Mouse (Mus musculus) erythroid progenitor cell, adult 5-6 weeks (primary cell): ENCODE data around the gene Lrrn1. TPM values are rescaled to one million over a fixed set of nuclear protein-coding genes. Genes with fewer than 3 reads are reported as not detected.

Experiments used
- ATAC-seq: replicated peaks from 2 replicates; pipeline ENCODE4 v1.8.0; 2016; ENCODE audit warnings: moderate number of reproducible peaks, mild to moderate bottlenecking, moderate TSS enrichment, inconsistent platforms; ENCODE audit not compliant: poor library complexity, low FRiP score, severe bottlenecking
- total RNA-seq, 2 experiments: library from RNA; stranded (forward) in 1 of 2; stranded (reverse) in 1 of 2; fragments of 150-400 nt in 1 of 2; fragments of 186-747, 209-891 nt in 1 of 2; gene quantifications; 2 replicates each; pipeline versions ENCODE4 v1.2.3 to v1.2.4; 2015 to 2017; ENCODE audit warnings: low replicate concordance in 2 of 2

Gene Lrrn1
- total RNA-seq, 2 experiments from 2014 or later: 0.38 TPM; not detected in 1

DNA sequence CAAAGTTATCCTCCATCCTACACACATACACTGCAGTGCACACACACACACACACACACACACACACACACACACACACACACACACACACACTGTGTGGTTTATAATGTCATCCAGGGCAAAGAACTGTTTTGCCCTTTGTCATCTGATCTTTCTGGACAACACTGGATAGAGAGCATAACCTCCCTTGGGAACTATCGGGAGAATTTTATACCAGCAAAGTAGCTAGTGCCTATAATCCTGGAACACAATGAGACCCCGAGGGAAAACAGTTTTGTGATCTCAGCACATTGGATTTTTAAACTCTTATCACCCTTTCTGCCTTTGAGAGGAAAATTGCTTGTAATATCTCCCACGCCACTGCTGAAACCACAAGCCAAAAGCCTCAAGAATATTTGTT, 45.8 kb downstream of the Lrrn1 start:
- no peak for ATAC-seq

DNA sequence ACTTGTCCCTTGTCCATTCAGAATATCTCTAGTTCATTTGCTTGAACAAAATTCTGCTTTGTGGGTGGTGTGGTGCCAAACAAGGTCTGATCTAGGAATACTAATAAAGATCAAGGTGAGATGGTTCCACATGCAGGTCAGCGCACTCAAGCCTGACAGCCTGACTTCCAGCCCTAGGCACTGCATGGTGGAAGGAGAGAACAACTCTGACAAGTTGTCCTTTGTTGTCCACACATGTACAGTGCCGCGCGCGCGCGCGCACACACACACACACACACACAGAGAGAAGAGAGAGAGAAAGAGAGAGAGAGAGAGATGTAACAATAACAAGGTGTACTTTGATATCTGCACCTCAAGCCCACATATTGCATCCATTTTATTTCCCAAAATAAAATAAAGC, 47.7 kb downstream of the Lrrn1 start:
- ATAC-seq: no peak

DNA sequence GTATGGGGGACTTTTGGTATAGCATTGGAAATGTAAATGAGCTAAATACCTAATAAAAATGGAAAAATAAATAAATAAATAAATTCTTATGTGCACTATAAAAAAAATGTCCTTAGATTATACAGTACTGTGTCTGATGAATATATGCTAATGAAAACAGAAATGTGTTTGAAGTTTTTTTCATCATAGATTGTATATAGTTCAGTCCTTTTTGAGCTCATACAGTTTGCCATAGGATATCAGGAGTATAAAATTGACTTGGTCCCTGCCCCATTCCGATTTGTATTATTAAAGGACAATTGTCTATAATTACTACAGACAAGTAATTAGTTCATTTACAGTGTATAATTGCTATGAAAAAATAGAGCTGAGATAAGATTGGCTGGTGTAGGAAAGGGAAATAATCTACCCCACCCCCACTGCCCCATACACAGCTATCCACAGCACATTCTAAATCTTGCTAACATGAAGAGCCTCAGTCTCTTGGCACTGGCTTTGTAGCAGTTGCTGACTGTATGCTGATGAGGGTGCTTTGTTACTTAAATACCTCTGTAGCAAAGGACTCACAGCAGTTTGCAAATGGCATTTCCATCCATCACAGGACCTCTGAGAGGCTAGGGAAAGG, 54.3 kb downstream of the Lrrn1 start:
- no peak for ATAC-seq

DNA sequence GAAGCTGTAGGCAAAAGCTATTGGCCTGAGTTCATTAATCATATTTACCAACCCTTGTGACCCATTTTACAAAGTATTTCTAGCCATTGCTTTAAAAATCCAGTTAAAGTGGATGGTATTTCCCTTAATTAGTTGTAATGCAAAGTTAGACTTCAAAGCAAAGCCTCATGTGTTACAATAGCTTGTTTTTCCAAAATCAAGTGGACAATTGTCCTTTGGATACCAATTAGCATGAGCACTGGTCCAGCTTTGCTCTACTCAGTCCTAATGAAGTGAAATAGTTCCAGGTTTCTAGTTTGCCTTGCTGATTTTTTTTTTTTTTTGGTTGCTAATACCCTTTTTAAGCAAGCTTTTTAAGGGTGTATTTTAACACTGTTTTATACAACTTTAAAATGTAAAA, 75.6 kb downstream of the Lrrn1 start:
- ATAC-seq: no peak

DNA sequence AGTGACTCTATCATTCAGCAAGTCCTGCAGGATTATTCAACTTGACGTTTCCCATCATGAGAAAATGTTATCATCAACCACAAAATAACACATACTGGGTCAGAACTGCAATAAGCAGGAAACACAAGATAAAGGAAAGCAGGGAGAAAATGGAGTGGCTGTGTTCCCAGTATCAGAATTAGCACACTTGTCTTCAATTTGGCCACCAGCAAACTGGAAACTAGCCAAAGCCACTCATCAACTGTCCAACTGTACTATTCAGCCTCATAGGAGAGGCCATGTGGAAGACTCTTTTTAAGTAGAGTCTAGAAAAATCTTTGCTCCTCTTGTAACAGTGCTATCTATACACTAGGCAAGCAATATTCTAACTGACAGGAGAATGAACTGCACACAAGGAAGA, 84.7 kb downstream of the Lrrn1 start:
- ATAC-seq: no peak
